Mouse (Mus musculus): Measurements from ENCODE around the gene Clasrp.
A peak's percentile ranks its signal among the peaks of the same experiment; 100 is the strongest.
"Not testable (repeated sequence)": the region's sequence is repeated elsewhere in the genome, so short reads cannot be mapped to it uniquely, and the experiment has no call there.

The Clasrp gene

GRCm38 (mm10) chr7:19607291-19607690 is 3.0 kb upstream of the Clasrp start:
- no peak for DNase-seq

GRCm38 (mm10) chr7:19604606-19605214 is 424 bp upstream of the Clasrp start:
- DNase-seq: not testable (repeated sequence)

- DNase-seq: no peak
Observed at GRCm38 (mm10) chr7:19603055-19603454, 1.2 kb downstream of the Clasrp start.

GRCm38 (mm10) chr7:19600562-19600961 is 3.7 kb downstream of the Clasrp start:
- no peak for DNase-seq

- DNase-seq: no peak
Observed at GRCm38 (mm10) chr7:19593061-19593730, 11.1 kb downstream of the Clasrp start.

GRCm38 (mm10) chr7:19589917-19590316 is 14.4 kb downstream of the Clasrp start:
- peak; percentile 80 for DNase-seq

- DNase-seq: peak; percentile 58
Observed at GRCm38 (mm10) chr7:19589207-19589606, 15.1 kb downstream of the Clasrp start.

- no peak for DNase-seq
Observed at GRCm38 (mm10) chr7:19586269-19586668, 18.0 kb downstream of the Clasrp start.

GRCm38 (mm10) chr7:19580634-19581033 is 23.7 kb downstream of the Clasrp start:
- no peak for DNase-seq

- no peak for DNase-seq
Observed at GRCm38 (mm10) chr7:19579751-19580150, 24.5 kb downstream of the Clasrp start.

GRCm38 (mm10) chr7:19578436-19578835 is 25.9 kb downstream of the Clasrp start:
- no peak for DNase-seq

GRCm38 (mm10) chr7:19577877-19578414 is 26.3 kb downstream of the Clasrp start:
- no peak for DNase-seq

GRCm38 (mm10) chr7:19577141-19577852 is 27.0 kb downstream of the Clasrp start, which contains the start of the genes Zfp296 and Gemin7:
Gene Zfp296 (plus strand): TSS chr7:19577287.
Gene Gemin7 (minus strand): TSS chr7:19577595.
- DNase-seq: peak; percentile 34

- no peak for DNase-seq
Observed at GRCm38 (mm10) chr7:19575559-19575958, 28.7 kb downstream of the Clasrp start.

- DNase-seq: no peak
Observed at GRCm38 (mm10) chr7:19573776-19574140, 30.5 kb downstream of the Clasrp start.

GRCm38 (mm10) chr7:19572926-19573775 is 31.1 kb downstream of the Clasrp start:
- peak; percentile 88 for DNase-seq

- no peak for DNase-seq
Observed at GRCm38 (mm10) chr7:19569647-19570046, 34.6 kb downstream of the Clasrp start.

GRCm38 (mm10) chr7:19567426-19567825 is 36.9 kb downstream of the Clasrp start:
- no peak for DNase-seq

- no peak for DNase-seq
Observed at GRCm38 (mm10) chr7:19565803-19566202, 38.5 kb downstream of the Clasrp start.

GRCm38 (mm10) chr7:19564455-19564854 is 39.8 kb downstream of the Clasrp start:
- peak; percentile 20 for DNase-seq

- no peak for DNase-seq
Observed at GRCm38 (mm10) chr7:19563884-19564283, 40.4 kb downstream of the Clasrp start.

GRCm38 (mm10) chr7:19562643-19563410 is 41.5 kb downstream of the Clasrp start, which contains the start of gene Ppp1r37:
Gene Ppp1r37 (minus strand): TSS chr7:19563076.
- peak; percentile 27 for DNase-seq

Data from thymus, postnatal 14 days (tissue).